In the genomic region with DNA sequence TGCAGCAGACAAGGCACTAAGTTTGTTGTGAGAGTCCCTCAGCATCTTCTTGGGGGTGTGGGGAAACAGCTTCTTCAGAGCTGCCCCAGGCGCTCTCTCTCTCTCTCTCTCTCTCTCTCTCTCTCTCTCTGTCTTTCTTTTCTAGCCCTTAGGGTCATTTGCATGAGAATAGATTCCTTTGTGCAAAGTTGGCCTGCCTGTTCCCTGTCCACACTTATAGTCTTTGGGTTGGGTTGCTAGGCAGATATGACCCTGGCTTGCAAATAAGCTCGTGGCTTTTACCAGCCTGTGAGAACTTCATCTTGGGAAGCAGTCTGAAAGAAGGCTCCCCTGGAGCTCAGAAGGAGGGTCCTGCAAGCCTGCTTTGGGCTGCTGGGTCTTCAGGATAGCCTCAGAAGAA, we compare ENCODE assay signal across 12 mouse cellular contexts. TPM values are rescaled to one million over a fixed set of nuclear protein-coding genes. Genes with fewer than 3 reads are reported as not detected.
DNase-seq lines count a peak whose midpoint lies in the region; ATAC-seq lines count a peak whose summit lies in the region.
"Had no signal": no experiment of that assay in that cellular context is flagged by ENCODE, and none has a peak within 500 bp of the region (broad histone marks: within the 10 kb centered on the region; RNA-seq: fewer than 3 reads in every experiment).

No protein-coding gene starts in this region.

- H3K4me1 ChIP-seq in heart, embryonic 13.5 days, result peaks cover 33% of the 10 kb centered on the region
- H3K4me1 ChIP-seq in forebrain, embryonic 12.5 days, result peaks cover 56% of the 10 kb centered on the region
- peaks cover 76% of the 10 kb centered on the region for H3K4me1 ChIP-seq in liver, embryonic 13.5 days (replicated peaks)

- WGBS in heart, embryonic 13.5 days, result 60% methylated on average over 2 of the region's 2 CpGs
- 9% methylated on average over 2 of the region's 2 CpGs for WGBS in forebrain, embryonic 12.5 days
- WGBS in liver, embryonic 13.5 days (ENCODE audit: insufficient replicate concordance), result 44% methylated on average over 2 of the region's 2 CpGs

- no peaks in the 10 kb centered on the region for H3K36me3 ChIP-seq in heart, embryonic 13.5 days
- no peaks in the 10 kb centered on the region for H3K36me3 ChIP-seq in forebrain, embryonic 12.5 days (replicated peaks)
- H3K36me3 ChIP-seq in liver, embryonic 13.5 days, result no peaks in the 10 kb centered on the region
- H3K36me3 ChIP-seq: limb, embryonic 12.5 days had no signal

- H3K27me3 ChIP-seq in heart, embryonic 13.5 days (replicated peaks), result peaks cover 19% of the 10 kb centered on the region
- H3K27me3 ChIP-seq in forebrain, embryonic 12.5 days, result peaks cover 7% of the 10 kb centered on the region; the same call in 1 of the 2 replicates
- H3K27me3 ChIP-seq in liver, embryonic 13.5 days, result no peaks in the 10 kb centered on the region

- DNase-seq in heart, postnatal 4 days, result no peak
- DNase-seq in liver, embryonic 13.5 days, result no peak
- DNase-seq in retina, embryonic 14.5 days (ENCODE audit: low spot score), result peak; percentile 41
- DNase-seq in adrenal gland, adult (ENCODE audit: inconsistent age in 2 of 2, low spot score in 1 of 2), result no peak
- no peak for DNase-seq in ovary, postnatal 36 days (ENCODE audit: low spot score)
- DNase-seq: heart, adult 2 months had no signal

- no peak overlapping the region for H3K27ac ChIP-seq in heart, embryonic 13.5 days (replicated peaks)
- H3K27ac ChIP-seq in forebrain, embryonic 12.5 days, result peak overlapping the region; percentile 76
- peak overlapping the region; percentile 71 for H3K27ac ChIP-seq in liver, embryonic 13.5 days
- H3K27ac ChIP-seq: heart, adult 2 months; limb, embryonic 12.5 days; macrophage had no signal

- no peak overlapping the region for H3K4me2 ChIP-seq in heart, embryonic 13.5 days
- peak overlapping the region; percentile 21 for H3K4me2 ChIP-seq in forebrain, embryonic 12.5 days
- H3K4me2 ChIP-seq in liver, embryonic 13.5 days, result 0 out of 2 replicates have a peak overlapping the region, but pooled peaks have one; percentile 9
- H3K4me2 ChIP-seq: limb, embryonic 12.5 days had no signal

- no peak overlapping the region for H3K4me3 ChIP-seq in heart, embryonic 13.5 days
- no peak overlapping the region for H3K4me3 ChIP-seq in forebrain, embryonic 12.5 days (replicated peaks)
- H3K4me3 ChIP-seq in liver, embryonic 13.5 days (replicated peaks), result no peak overlapping the region
- H3K4me3 ChIP-seq: heart, adult 2 months; limb, embryonic 12.5 days had no signal

- H3K9me3 ChIP-seq in heart, embryonic 13.5 days, result no peaks in the 10 kb centered on the region
- no peaks in the 10 kb centered on the region for H3K9me3 ChIP-seq in forebrain, embryonic 12.5 days
- H3K9me3 ChIP-seq in liver, embryonic 13.5 days (replicated peaks), result no peaks in the 10 kb centered on the region
- H3K9me3 ChIP-seq: limb, embryonic 12.5 days had no signal

- 0 out of 2 replicates have a peak overlapping the region, but pooled peaks have one; percentile 33 for H3K9ac ChIP-seq in heart, embryonic 13.5 days
- H3K9ac ChIP-seq in forebrain, embryonic 12.5 days, result peak overlapping the region; percentile 25; the same call in 1 of the 2 replicates
- peak overlapping the region; percentile 24 for H3K9ac ChIP-seq in liver, embryonic 13.5 days
- H3K9ac ChIP-seq: limb, embryonic 12.5 days had no signal

- ATAC-seq in heart, embryonic 13.5 days (ENCODE audit: extremely low read depth, insufficient number of reproducible peaks, low FRiP score, low TSS enrichment), result no peak
- ATAC-seq in forebrain, embryonic 12.5 days (ENCODE audit: low FRiP score), result no peak
- ATAC-seq in liver, embryonic 13.5 days (ENCODE audit: low read depth), result no peak
- no peak for ATAC-seq in cerebellum, adult (ENCODE audit: insufficient number of reproducible peaks, low FRiP score, low TSS enrichment)
- ATAC-seq: intestine, postnatal 0 days had no signal

RNA-seq across cellular contexts. Expression of a gene that starts 2.8 kb away (rescaled TPM):
- polyA plus RNA-seq in heart, embryonic 13.5 days (2015; fragmentation: Nextera tagmentation; extraction: Ambion mirVana), result 9.6 and 9.7 TPM in 2 replicates
- 10 to 100 TPM; 17.9 to 22.6 TPM for total RNA-seq in heart, postnatal 4 days (2021)
- 4.0 and 5.4 TPM in 2 replicates for polyA plus RNA-seq in forebrain, embryonic 12.5 days (2016; fragmentation: Nextera tagmentation; extraction: Ambion mirVana)
- 47.0 and 51.9 TPM in 2 replicates for polyA plus RNA-seq in liver, embryonic 13.5 days (2015; fragmentation: Nextera tagmentation; extraction: Ambion mirVana)

RNA-seq across cellular contexts. Expression of a gene that starts 3.1 kb away (rescaled TPM):
- polyA plus RNA-seq in heart, embryonic 13.5 days (2015; fragmentation: Nextera tagmentation; extraction: Ambion mirVana), result 3.8 and 3.9 TPM in 2 replicates
- 1 to 10 TPM; 5.2 to 6.1 TPM for total RNA-seq in heart, postnatal 4 days (2021)
- polyA plus RNA-seq in forebrain, embryonic 12.5 days (2016; fragmentation: Nextera tagmentation; extraction: Ambion mirVana), result 2.4 and 2.6 TPM in 2 replicates
- polyA plus RNA-seq in liver, embryonic 13.5 days (2015; fragmentation: Nextera tagmentation; extraction: Ambion mirVana), result 2.8 and 3.2 TPM in 2 replicates

RNA-seq across cellular contexts. Expression of a gene that starts 50.5 kb away (rescaled TPM):
- 33.4 and 38.1 TPM in 2 replicates for polyA plus RNA-seq in heart, embryonic 13.5 days (2015; fragmentation: Nextera tagmentation; extraction: Ambion mirVana)
- 10 to 100 TPM; 46.9 to 49.4 TPM for total RNA-seq in heart, postnatal 4 days (2021)
- polyA plus RNA-seq in forebrain, embryonic 12.5 days (2016; fragmentation: Nextera tagmentation; extraction: Ambion mirVana), result 46.9 and 50.2 TPM in 2 replicates
- polyA plus RNA-seq in liver, embryonic 13.5 days (2015; fragmentation: Nextera tagmentation; extraction: Ambion mirVana), result 14.6 and 18.4 TPM in 2 replicates
